Mouse (Mus musculus) intestine, postnatal 0 days (tissue): Measurements from ENCODE around the gene Blcap. TPM values are rescaled to one million over a fixed set of nuclear protein-coding genes. Genes with fewer than 3 reads are reported as not detected.

Source experiments
- ATAC-seq: fragments of 200-750 bp; cut with Nextera tagmentation; 2 replicates; pipeline ENCODE4 v1.8.0; 2017; ENCODE audit warnings: mild to moderate bottlenecking, moderate TSS enrichment, moderate library complexity
- H3K27ac ChIP-seq: fragments of 300-500 bp; sonication (generic); 2 replicates; pipeline ENCODE4 v1.5.1; 2014; ENCODE audit warnings: mild to moderate bottlenecking, low read depth, low read length, moderate library complexity
- H3K27me3 ChIP-seq: fragments of 300-500 bp; sonication (generic); replicated peaks from 2 replicates; pipeline ENCODE4 v1.6.1; 2014; ENCODE audit warnings: low read length, mixed read lengths; ENCODE audit not compliant: control insufficient read depth, insufficient read depth
- H3K36me3 ChIP-seq: fragments of 300-500 bp; sonication (generic); 2 replicates; pipeline ENCODE4 v1.6.1; 2014; ENCODE audit warnings: mild to moderate bottlenecking, moderate library complexity; ENCODE audit not compliant: control insufficient read depth, insufficient read depth
- H3K4me1 ChIP-seq: fragments of 300-500 bp; sonication (generic); replicated peaks from 2 replicates; pipeline ENCODE4 v1.6.1; 2014; ENCODE audit warnings: antibody characterized with exemption, low read length, mixed read lengths; ENCODE audit not compliant: control insufficient read depth, insufficient read depth
- H3K4me2 ChIP-seq: fragments of 300-500 bp; sonication (generic); replicated peaks from 2 replicates; pipeline ENCODE4 v1.6.1; 2014; ENCODE audit warnings: low read depth, mild to moderate bottlenecking, moderate library complexity
- H3K4me3 ChIP-seq: fragments of 300-500 bp; sonication (generic); 2 replicates; pipeline ENCODE4 v1.5.1; 2014; ENCODE audit warnings: low read depth, low read length
- H3K9ac ChIP-seq: fragments of 300-500 bp; sonication (generic); 2 replicates; pipeline ENCODE4 v1.6.1; 2014; ENCODE audit warnings: mild to moderate bottlenecking, low read depth, low read length
- H3K9me3 ChIP-seq: fragments of 300-500 bp; sonication (generic); 2 replicates; pipeline ENCODE4 v1.6.1; 2016; ENCODE audit warnings: mixed run types; ENCODE audit not compliant: control insufficient read depth
- CTCF ChIP-seq: sonication (generic); IDR thresholded peaks from 2 replicates; pipeline ENCODE4 v1.5.1; 2016; ENCODE audit warnings: low read depth, mild to moderate bottlenecking, control low read depth, antibody characterized with exemption, moderate library complexity
- WGBS: fragments of 180-500 bp; shearing (Covaris S2); extraction: QIAGEN DNeasy Blood & Tissue Kit; methylation state at CpG from one replicate; pipeline ENCODE4 v1.1.7; 2014; 5-methylcytosine and 5-hydroxymethylcytosine counted together
- polyA plus RNA-seq: library from polyadenylated mRNA; unstranded; fragments of >200 nt; fragmentation: Nextera tagmentation; extraction: Ambion mirVana; gene quantifications from 2 replicates; pipeline ENCODE4 v1.2.1, GENCODE M21; 2015

Blcap gene
- polyA plus RNA-seq, 1 experiment from 2014 or later, result 29.7 TPM

DNA sequence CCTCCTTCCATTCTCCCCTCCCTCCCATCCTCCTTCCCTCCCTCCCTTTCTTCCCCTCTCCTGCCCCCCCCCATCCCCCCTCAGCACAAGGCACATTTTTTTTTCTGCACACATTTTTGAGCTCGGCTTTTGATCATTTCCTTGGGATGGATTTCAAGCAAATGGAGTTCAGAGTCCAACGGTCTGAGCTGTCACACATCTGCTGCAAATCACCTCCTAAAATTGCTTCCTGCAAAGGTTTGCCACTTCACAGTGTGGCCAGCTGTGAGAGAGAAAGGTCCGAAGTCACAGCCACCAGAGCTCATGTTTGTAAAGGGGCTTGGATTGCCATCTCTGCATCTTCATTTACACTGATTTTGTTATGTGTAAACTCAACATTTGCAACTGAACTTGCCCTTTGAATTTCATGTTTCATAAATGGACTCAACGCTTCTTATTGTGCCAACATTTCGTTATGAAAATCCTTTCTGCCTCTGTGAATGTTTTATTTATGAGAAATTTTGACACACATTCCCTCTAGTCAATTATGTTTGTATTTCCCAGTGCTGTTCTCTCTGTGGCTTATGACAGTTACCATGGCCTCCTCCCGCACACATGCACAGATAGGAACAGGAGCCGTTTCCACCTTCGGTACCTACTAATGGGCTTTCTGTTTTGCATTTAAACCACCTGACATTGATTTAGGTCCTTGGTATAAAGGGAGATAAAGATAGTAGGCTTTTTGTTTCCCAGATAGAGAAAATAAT, 39.2 kb downstream of the Blcap start:
- 51% methylated on average over 8 of the region's 8 CpGs for WGBS

DNA sequence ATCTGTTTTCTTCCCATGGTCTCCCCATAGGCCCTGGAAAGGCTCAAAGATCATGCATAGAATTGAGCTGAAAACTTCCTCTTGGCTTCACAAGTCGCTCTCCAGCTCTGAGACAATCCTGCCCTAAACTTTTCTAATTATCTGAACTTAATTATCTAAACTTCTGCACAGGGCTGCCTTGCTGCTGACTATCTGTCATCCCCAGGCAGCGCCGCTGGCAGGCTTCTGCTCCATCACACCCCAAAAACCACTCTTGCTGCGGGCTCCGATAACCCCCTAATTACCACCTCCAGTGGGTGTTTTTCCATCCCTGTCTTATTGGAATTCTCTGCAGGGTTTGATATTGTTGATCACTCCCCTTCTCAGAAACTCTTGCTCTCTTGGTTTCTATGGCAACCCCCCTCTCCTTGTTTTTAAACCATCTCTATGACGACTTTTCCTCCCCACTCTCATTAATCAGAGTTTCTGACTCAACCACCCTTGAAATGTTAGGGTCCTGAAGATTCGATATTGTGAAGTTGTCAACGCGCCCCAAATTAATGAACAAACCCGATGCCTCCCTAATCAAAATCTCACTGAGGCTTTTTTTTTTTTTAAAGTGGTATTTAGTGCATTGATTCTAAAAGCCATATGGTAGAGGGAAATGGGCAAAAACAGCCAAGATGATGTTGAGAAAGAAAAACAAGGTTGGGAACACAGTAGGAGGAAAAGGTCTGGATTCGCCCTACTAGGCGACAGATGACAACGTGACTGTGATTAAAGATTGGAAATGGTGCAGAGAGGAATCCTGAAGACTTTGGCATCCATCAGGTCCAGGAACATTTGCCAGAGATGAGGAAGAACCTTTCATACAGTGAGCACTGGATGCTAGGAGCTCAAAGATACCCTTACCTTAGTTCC, 40.8 kb downstream of the Blcap start:
- Histone ChIP-seq H3K9me3 (no peaks in the 10 kb centered on the region), H3K36me3 (no peaks in the 10 kb centered on the region), H3K4me3 (no peak overlapping the region), H3K4me2 (no peak overlapping the region), H3K27me3 (no peaks in the 10 kb centered on the region), H3K4me1 (no peaks in the 10 kb centered on the region), H3K27ac (no peak overlapping the region), H3K9ac (no peak overlapping the region)
- 79% methylated on average over 13 of the region's 13 CpGs for WGBS
- TF ChIP-seq CTCF, result no peak
- no peak for ATAC-seq

More for the DNA sequence above, 39.2 kb downstream of the Blcap start:
- Histone ChIP-seq H3K36me3 (no peaks in the 10 kb centered on the region), H3K27ac (no peak overlapping the region), H3K4me1 (no peaks in the 10 kb centered on the region), H3K9me3 (no peaks in the 10 kb centered on the region), H3K4me2 (no peak overlapping the region), H3K4me3 (no peak overlapping the region), H3K9ac (no peak overlapping the region), H3K27me3 (no peaks in the 10 kb centered on the region)
- ATAC-seq, result no peak
- TF ChIP-seq CTCF, result no peak

DNA sequence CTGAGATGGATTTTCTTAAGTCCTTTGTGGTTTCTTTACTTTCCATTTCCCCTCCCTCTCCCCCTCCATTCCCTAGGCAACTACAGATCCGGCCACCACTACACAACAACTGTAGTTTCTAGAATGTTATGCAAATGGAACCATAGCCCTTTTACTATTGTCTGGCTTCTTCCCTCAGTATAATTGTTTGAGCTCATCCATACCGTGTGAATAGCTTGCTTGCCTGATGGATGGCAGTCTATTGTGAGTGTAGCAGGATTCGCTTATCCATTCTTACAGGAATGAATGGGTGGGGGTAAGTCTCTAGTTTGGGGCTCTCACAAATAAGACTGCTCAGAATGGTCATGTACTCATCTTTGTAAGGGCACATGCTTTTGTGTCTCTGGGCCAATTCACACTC, 48.5 kb downstream of the Blcap start:
- 71% methylated on average over 3 of the region's 3 CpGs for WGBS
- Histone ChIP-seq H3K4me2 (no peak overlapping the region), H3K36me3 (no peaks in the 10 kb centered on the region), H3K9ac (no peak overlapping the region), H3K27ac (no peak overlapping the region), H3K4me3 (no peak overlapping the region), H3K27me3 (no peaks in the 10 kb centered on the region), H3K9me3 (no peaks in the 10 kb centered on the region), H3K4me1 (no peaks in the 10 kb centered on the region)
- ATAC-seq, result no peak
- no peak for TF ChIP-seq CTCF

DNA sequence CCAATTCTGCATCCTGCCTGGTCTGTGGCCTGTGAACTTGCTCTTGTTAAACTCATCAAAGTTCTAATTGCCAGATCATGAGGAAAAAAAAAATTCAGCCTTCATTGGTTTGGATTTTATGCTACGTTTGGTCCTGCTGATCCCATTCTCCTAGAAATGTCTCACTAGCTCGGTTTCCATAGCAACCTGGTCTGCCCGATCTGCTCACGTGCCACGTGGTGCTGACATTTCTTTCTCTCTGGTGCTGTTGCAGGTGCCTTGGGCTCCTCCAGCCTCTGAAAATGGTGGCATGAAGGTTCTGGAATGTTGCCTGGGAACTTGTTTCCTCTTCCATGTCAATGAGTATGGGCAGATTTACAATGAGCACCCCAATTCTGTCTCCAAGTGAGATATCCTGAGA, 50.6 kb downstream of the Blcap start:
- 27% methylated on average over 5 of the region's 5 CpGs for WGBS
- no peak overlapping the region for H3K4me3 ChIP-seq
- H3K36me3 ChIP-seq, result no peaks in the 10 kb centered on the region
- H3K9me3 ChIP-seq, result no peaks in the 10 kb centered on the region
- no peaks in the 10 kb centered on the region for H3K27me3 ChIP-seq
- no peak overlapping the region for H3K9ac ChIP-seq
- no peak for ATAC-seq
- no peak for TF ChIP-seq CTCF
- H3K4me2 ChIP-seq, result no peak overlapping the region
- no peaks in the 10 kb centered on the region for H3K4me1 ChIP-seq
- H3K27ac ChIP-seq, result no peak overlapping the region

DNA sequence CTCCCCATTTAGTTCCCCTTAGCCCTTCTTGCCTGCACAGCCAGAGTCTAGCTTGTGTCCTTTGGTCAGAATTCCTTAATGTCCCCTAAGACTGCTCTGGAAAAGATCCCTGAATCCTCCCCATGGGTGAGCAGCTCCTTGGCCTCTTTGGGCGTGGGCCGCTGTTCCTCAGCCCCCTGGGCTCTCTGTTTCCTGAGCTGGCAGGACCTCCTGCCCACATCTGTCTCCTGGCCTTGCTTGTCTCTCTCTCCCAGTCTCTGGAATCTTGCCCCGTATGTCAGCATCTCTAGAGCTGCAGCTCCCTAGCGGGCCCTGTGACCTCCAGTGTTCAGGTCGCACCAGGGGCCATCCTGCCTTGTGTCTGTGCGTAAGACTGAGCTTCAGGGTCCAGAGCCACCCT, 51.6 kb downstream of the Blcap start:
- Histone ChIP-seq H3K4me2 (no peak overlapping the region), H3K9me3 (no peaks in the 10 kb centered on the region), H3K4me1 (no peaks in the 10 kb centered on the region), H3K9ac (no peak overlapping the region), H3K4me3 (no peak overlapping the region), H3K27me3 (no peaks in the 10 kb centered on the region), H3K27ac (no peak overlapping the region), H3K36me3 (no peaks in the 10 kb centered on the region)
- no peak for TF ChIP-seq CTCF
- no peak for ATAC-seq
- WGBS, result 72% methylated on average over 6 of the region's 6 CpGs

DNA sequence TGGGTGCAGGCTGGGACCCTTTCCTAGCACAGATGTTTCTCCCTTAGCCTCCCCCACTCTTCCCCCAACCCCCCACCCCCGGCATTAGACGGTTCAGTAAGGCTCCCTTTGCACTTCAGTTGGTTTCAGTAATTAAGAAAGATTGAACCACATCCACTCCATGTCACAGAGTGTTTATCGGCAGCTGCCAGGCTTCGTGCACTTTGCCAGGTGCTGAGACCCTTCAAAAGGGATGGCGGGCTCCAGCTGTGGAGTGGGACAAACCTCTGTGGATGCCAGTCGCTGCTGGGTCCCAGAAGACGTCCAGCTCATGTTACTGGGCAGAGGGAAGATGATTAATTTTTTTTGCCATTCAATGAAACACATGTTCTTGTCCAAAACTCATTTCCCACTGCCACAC, 52.6 kb downstream of the Blcap start:
- whole genome bisulfite sequencing, result 64% methylated on average over 7 of the region's 7 CpGs
- no peak for TF ChIP-seq CTCF
- no peaks in the 10 kb centered on the region for H3K27me3 ChIP-seq
- no peak overlapping the region for H3K4me2 ChIP-seq
- H3K4me1 ChIP-seq, result no peaks in the 10 kb centered on the region
- H3K9me3 ChIP-seq, result no peaks in the 10 kb centered on the region
- no peak for ATAC-seq
- H3K4me3 ChIP-seq, result no peak overlapping the region
- no peak overlapping the region for H3K27ac ChIP-seq
- no peaks in the 10 kb centered on the region for H3K36me3 ChIP-seq
- H3K9ac ChIP-seq, result no peak overlapping the region
